Mouse (Mus musculus) embryo, embryonic 11 days (tissue): Measurements from ENCODE around the gene Ctdspl.
A peak's percentile ranks its signal among the peaks of the same experiment; 100 is the strongest.

Source experiments
- DNase-seq: peaks from one replicate; pipeline ENCODE4 v3.0.0-alpha.2; 2015

The Ctdspl gene

GRCm38 (mm10) chr9:118991750-118992585 is 65.7 kb downstream of the Ctdspl start:
- DNase-seq, result no peak

GRCm38 (mm10) chr9:118992586-118992955 is 66.3 kb downstream of the Ctdspl start:
- DNase-seq, result no peak

GRCm38 (mm10) chr9:118994524-118995227 is 68.4 kb downstream of the Ctdspl start:
- DNase-seq, result no peak

GRCm38 (mm10) chr9:118995539-118995938 is 69.3 kb downstream of the Ctdspl start:
- no peak for DNase-seq

GRCm38 (mm10) chr9:118997241-118997640 is 71.0 kb downstream of the Ctdspl start:
- no peak for DNase-seq

- no peak for DNase-seq
These were observed 73.9 kb downstream of the Ctdspl start for GRCm38 (mm10) chr9:119000196-119000595.

- no peak for DNase-seq
These were observed 76.0 kb downstream of the Ctdspl start for GRCm38 (mm10) chr9:119002267-119002666.

GRCm38 (mm10) chr9:119003990-119004702 is 77.9 kb downstream of the Ctdspl start:
- no peak for DNase-seq

- DNase-seq, result no peak
These were observed 78.4 kb downstream of the Ctdspl start for GRCm38 (mm10) chr9:119004703-119005076.

- DNase-seq, result no peak
These were observed 79.2 kb downstream of the Ctdspl start for GRCm38 (mm10) chr9:119005303-119006029.

- DNase-seq, result no peak
These were observed 81.0 kb downstream of the Ctdspl start for GRCm38 (mm10) chr9:119007266-119007665.

- no peak for DNase-seq
These were observed 82.6 kb downstream of the Ctdspl start for GRCm38 (mm10) chr9:119008871-119009270.

- no peak for DNase-seq
These were observed 84.0 kb downstream of the Ctdspl start for GRCm38 (mm10) chr9:119010156-119010710.

- DNase-seq, result no peak
These were observed 90.7 kb downstream of the Ctdspl start for GRCm38 (mm10) chr9:119016785-119017507.

GRCm38 (mm10) chr9:119021731-119022130 is 95.5 kb downstream of the Ctdspl start:
- DNase-seq, result no peak

- DNase-seq, result no peak
These were observed 99.0 kb downstream of the Ctdspl start for GRCm38 (mm10) chr9:119025263-119025662.

- no peak for DNase-seq
These were observed 99.6 kb downstream of the Ctdspl start for GRCm38 (mm10) chr9:119025832-119026331.

- no peak for DNase-seq
These were observed 101.1 kb downstream of the Ctdspl start for GRCm38 (mm10) chr9:119027337-119027736.

- no peak for DNase-seq
These were observed 102.3 kb downstream of the Ctdspl start for GRCm38 (mm10) chr9:119028226-119029195.

GRCm38 (mm10) chr9:119029568-119029967 is 103.3 kb downstream of the Ctdspl start:
- DNase-seq, result peak; percentile 74
